Mouse (Mus musculus) hindbrain, embryonic 10.5 days (tissue): ENCODE data around the gene Vmn1r31. TPM values are rescaled to one million over a fixed set of nuclear protein-coding genes. Genes with fewer than 3 reads are reported as not detected.

ENCODE experiments used
- DNase-seq: peaks from one replicate; pipeline ENCODE4 v3.0.0-alpha.2; 2017; ENCODE audit warnings: low spot score
- H3K27ac ChIP-seq: fragments of 300-500 bp; sonication (generic); 2 replicates; pipeline ENCODE4 v1.5.1; 2016; ENCODE audit warnings: mild to moderate bottlenecking, moderate library complexity
- H3K27me3 ChIP-seq: fragments of 300-500 bp; sonication (generic); 2 replicates; pipeline ENCODE4 v1.6.1; 2016; ENCODE audit warnings: mild to moderate bottlenecking; ENCODE audit not compliant: poor library complexity, insufficient read depth, severe bottlenecking
- H3K36me3 ChIP-seq: fragments of 300-500 bp; sonication (generic); 2 replicates; pipeline ENCODE4 v1.6.1; 2016; ENCODE audit warnings: mild to moderate bottlenecking, moderate library complexity
- H3K4me1 ChIP-seq: fragments of 300-500 bp; sonication (generic); replicated peaks from 2 replicates; pipeline ENCODE4 v1.6.1; 2016; ENCODE audit warnings: mild to moderate bottlenecking
- H3K4me3 ChIP-seq: fragments of 300-500 bp; sonication (generic); 2 replicates; pipeline ENCODE4 v1.5.1; 2016; ENCODE audit warnings: mild to moderate bottlenecking, moderate library complexity
- H3K9me3 ChIP-seq: fragments of 300-500 bp; sonication (generic); 2 replicates; pipeline ENCODE4 v1.6.1; 2016; ENCODE audit warnings: mild to moderate bottlenecking, moderate library complexity
- WGBS: fragments of 180-500 bp; shearing (Covaris S2); methylation state at CpG from one replicate; pipeline ENCODE4 v1.1.7; 2016; 5-methylcytosine and 5-hydroxymethylcytosine counted together
- polyA plus RNA-seq: library from polyadenylated mRNA; unstranded; fragments of >200 nt; fragmentation: Nextera tagmentation; extraction: Ambion mirVana; gene quantifications from 2 replicates; pipeline ENCODE4 v1.2.1, GENCODE M21; 2016

Vmn1r31 gene
- polyA plus RNA-seq, result not detected in 2 replicates

DNA sequence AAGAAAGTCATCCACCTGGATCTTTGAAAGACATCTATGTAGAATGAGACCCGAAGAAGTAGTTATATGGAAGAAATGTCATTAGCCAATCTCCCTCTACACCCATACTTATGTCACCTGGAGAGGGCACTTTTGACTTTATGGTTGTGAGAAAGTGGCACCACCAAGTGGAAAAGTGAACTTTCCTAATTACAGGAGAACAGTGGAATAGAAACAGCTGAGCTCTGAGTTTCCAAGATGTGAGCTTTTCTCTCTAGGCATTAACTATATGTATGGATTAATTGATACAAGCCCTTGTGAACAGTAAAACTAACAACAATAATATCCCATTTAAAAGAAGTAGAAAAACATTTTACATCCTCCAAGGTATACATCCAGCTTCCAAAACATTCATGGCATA, at the start of gene Vmn1r31:
TSS of gene Vmn1r31 (minus strand) at position 101 of the 400 bp plus-strand sequence.
- no peak within 1 kb of the TSS for H3K27ac ChIP-seq
- WGBS, result 87% methylated on average over 1 of the region's 1 CpGs

DNA sequence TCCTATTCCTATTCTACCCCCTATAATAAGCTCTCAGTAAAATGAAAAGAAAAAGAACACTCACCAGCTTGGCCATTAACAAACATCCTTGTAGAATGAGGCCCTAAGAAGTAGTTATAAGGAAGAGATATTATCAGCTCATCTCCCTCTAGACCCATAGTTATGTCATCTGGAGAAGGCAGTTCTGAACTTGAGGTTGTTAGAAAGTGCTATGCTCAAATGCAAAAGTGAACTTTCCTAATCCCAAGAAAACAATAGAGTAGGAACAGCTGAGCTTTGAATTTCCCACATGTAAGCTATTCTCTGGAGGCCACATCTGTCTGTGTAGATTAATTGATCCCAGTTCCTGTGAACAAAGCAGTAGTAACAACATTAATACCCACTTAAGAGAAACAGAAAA, 31.8 kb downstream of the Vmn1r31 start, which contains the start of gene Vmn1r30:
TSS of gene Vmn1r30 (minus strand) at position 101 of the 400 bp plus-strand sequence.
- no peak for DNase-seq
- Histone ChIP-seq H3K4me1 (no peaks in the 10 kb centered on the region), H3K9me3 (no peaks in the 10 kb centered on the region), H3K27ac (no peak within 1 kb of the TSS), H3K36me3 (no peaks in the 10 kb centered on the region), H3K4me3 (no peak within 1 kb of the TSS), H3K27me3 (no peaks in the 10 kb centered on the region)

More for the DNA sequence above, at the start of gene Vmn1r31:
- Histone ChIP-seq H3K4me3 (no peak within 1 kb of the TSS), H3K27me3 (no peaks in the 10 kb centered on the region), H3K9me3 (no peaks in the 10 kb centered on the region), H3K36me3 (no peaks in the 10 kb centered on the region), H3K4me1 (no peaks in the 10 kb centered on the region)
- DNase-seq, result no peak

Other genes starting within 250 kb of the Vmn1r31 start
- gene Vmn1r28, start 213.3 kb downstream of the Vmn1r31 start, polyA plus RNA-seq, result not detected in 2 replicates
- not detected in 2 replicates for gene Vmn1r29, start 173.8 kb downstream of the Vmn1r31 start, polyA plus RNA-seq
- gene Vmn1r30, start 31.9 kb downstream of the Vmn1r31 start, polyA plus RNA-seq, result not detected in 2 replicates
- gene Abcg2, start 109.2 kb upstream of the Vmn1r31 start, polyA plus RNA-seq, result 41.6 and 50.6 TPM in 2 replicates